Mouse (Mus musculus): ENCODE results near the gene Cwc27. TPM values are rescaled to one million over a fixed set of nuclear protein-coding genes. Genes with fewer than 3 reads are reported as not detected.

The Cwc27 gene
- total RNA-seq, 1 experiment: 29.5 TPM

- Histone ChIP-seq H3K9ac (ENCODE audit: insufficient read depth, low read depth, low read length, poor library complexity, severe bottlenecking) (no peak overlapping the region), H3K4me3 (ENCODE audit: insufficient read depth in 1 of 2, low read depth in 1 of 2, low read length in 2 of 2, poor library complexity in 1 of 2, severe bottlenecking in 1 of 2) (no peak overlapping the region), H3K9me3 (ENCODE audit: control insufficient read depth, insufficient read depth, low read depth, low read length) (no peaks in the 10 kb centered on the region), H3K4me1 (ENCODE audit: control insufficient read depth in 2 of 2, insufficient read depth in 2 of 2, low read length in 2 of 2, poor library complexity in 1 of 2) (no peaks in the 10 kb centered on the region), H3K27ac (ENCODE audit: insufficient read depth, low read depth, low read length, poor library complexity, severe bottlenecking) (no peak overlapping the region), H3K36me3 (ENCODE audit: control insufficient read depth, insufficient read depth, low read length, poor library complexity, severe bottlenecking) (peaks cover 4% of the 10 kb centered on the region; the same call in 1 of the 2 replicates)
- no peak for DNase-seq (ENCODE audit: low read depth, low spot score)
- TF ChIP-seq MAFK (IDR thresholded peaks at IDR 0.05; ENCODE audit: insufficient read depth, low read depth, low read length): no peak
- TF ChIP-seq ZNF384 (IDR thresholded peaks at IDR 0.05; ENCODE audit: low read depth, low read length): no peak
- TF ChIP-seq HCFC1 (IDR thresholded peaks at IDR 0.05; ENCODE audit: borderline replicate concordance, insufficient read depth, low read length): no peak
- no peak for TF ChIP-seq CHD2 (IDR thresholded peaks at IDR 0.05; ENCODE audit: low read depth, low read length)
- TF ChIP-seq ZC3H11A (IDR thresholded peaks at IDR 0.05; ENCODE audit: borderline replicate concordance, low read depth, low read length): no peak
- in situ Hi-C loops (cut with MboI; ENCODE audit: low sequenced_read_pairs in 2 of 2, unreplicated experiment in 2 of 2): no loop called here
These were observed 17.9 kb downstream of the Cwc27 start for GRCm38 (mm10) chr13:104799067-104799466.

GRCm38 (mm10) chr13:104794421-104794820, 22.5 kb downstream of the Cwc27 start:
- Histone ChIP-seq H3K9ac (ENCODE audit: insufficient read depth, low read depth, low read length, poor library complexity, severe bottlenecking) (no peak overlapping the region), H3K27ac (ENCODE audit: insufficient read depth, low read depth, low read length, poor library complexity, severe bottlenecking) (no peak overlapping the region), H3K4me1 (ENCODE audit: control insufficient read depth in 2 of 2, insufficient read depth in 2 of 2, low read length in 2 of 2, poor library complexity in 1 of 2) (no peaks in the 10 kb centered on the region), H3K9me3 (ENCODE audit: control insufficient read depth, insufficient read depth, low read depth, low read length) (no peaks in the 10 kb centered on the region), H3K4me3 (ENCODE audit: insufficient read depth in 1 of 2, low read depth in 1 of 2, low read length in 2 of 2, poor library complexity in 1 of 2, severe bottlenecking in 1 of 2) (no peak overlapping the region), H3K36me3 (ENCODE audit: control insufficient read depth, insufficient read depth, low read length, poor library complexity, severe bottlenecking) (peaks cover 7% of the 10 kb centered on the region)
- TF ChIP-seq HCFC1 (IDR thresholded peaks at IDR 0.05; ENCODE audit: borderline replicate concordance, insufficient read depth, low read length): no peak
- no peak for TF ChIP-seq ZNF384 (IDR thresholded peaks at IDR 0.05; ENCODE audit: low read depth, low read length)
- DNase-seq (ENCODE audit: low read depth, low spot score): no peak
- in situ Hi-C loops (cut with MboI; ENCODE audit: low sequenced_read_pairs in 2 of 2, unreplicated experiment in 2 of 2): no loop called here

DNA sequence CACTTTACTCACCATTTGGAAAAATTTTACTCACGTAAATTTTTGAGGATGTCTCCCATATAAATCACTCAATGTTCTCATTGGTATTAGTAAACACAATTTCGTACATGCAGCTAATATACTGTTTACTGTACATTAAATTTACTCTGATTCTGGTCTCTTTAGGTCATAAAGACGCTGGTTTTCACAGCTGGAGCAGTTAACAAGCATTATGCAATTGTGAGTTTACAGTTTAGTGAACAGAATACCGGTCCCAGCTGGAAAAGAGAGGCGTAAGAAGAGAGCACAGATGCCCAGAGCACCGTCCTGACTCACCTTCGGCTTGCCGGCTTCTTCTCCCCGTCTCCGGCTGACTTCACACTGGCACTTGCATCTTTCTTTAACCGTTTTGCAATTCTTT, 24.8 kb downstream of the Cwc27 start, which contains the start of gene Srek1ip1:
Srek1ip1 (plus strand) TSS at position 301 of the 400 bp plus-strand sequence.
- no peaks in the 10 kb centered on the region for H3K4me1 ChIP-seq (ENCODE audit: control insufficient read depth in 2 of 2, insufficient read depth in 2 of 2, low read length in 2 of 2, poor library complexity in 1 of 2)
- no peak within 1 kb of the TSS for H3K27ac ChIP-seq (ENCODE audit: insufficient read depth, low read depth, low read length, poor library complexity, severe bottlenecking)
- in situ Hi-C loops (cut with MboI; ENCODE audit: low sequenced_read_pairs in 2 of 2, unreplicated experiment in 2 of 2): no loop called here
- H3K9me3 ChIP-seq (ENCODE audit: control insufficient read depth, insufficient read depth, low read depth, low read length): no peaks in the 10 kb centered on the region
- peaks cover 7% of the 10 kb centered on the region for H3K36me3 ChIP-seq (ENCODE audit: control insufficient read depth, insufficient read depth, low read length, poor library complexity, severe bottlenecking)
- no peak for DNase-seq (ENCODE audit: low read depth, low spot score)
- H3K4me3 ChIP-seq (ENCODE audit: insufficient read depth in 1 of 2, low read depth in 1 of 2, low read length in 2 of 2, poor library complexity in 1 of 2, severe bottlenecking in 1 of 2): no peak within 1 kb of the TSS
- H3K9ac ChIP-seq (ENCODE audit: insufficient read depth, low read depth, low read length, poor library complexity, severe bottlenecking): no peak within 1 kb of the TSS
- no peak for TF ChIP-seq ZC3H11A (IDR thresholded peaks at IDR 0.05; ENCODE audit: borderline replicate concordance, low read depth, low read length)
- no peak for TF ChIP-seq CHD2 (IDR thresholded peaks at IDR 0.05; ENCODE audit: low read depth, low read length)
- no peak for TF ChIP-seq HCFC1 (IDR thresholded peaks at IDR 0.05; ENCODE audit: borderline replicate concordance, insufficient read depth, low read length)
- TF ChIP-seq MAFK (IDR thresholded peaks at IDR 0.05; ENCODE audit: insufficient read depth, low read depth, low read length): no peak
- no peak for TF ChIP-seq ZNF384 (IDR thresholded peaks at IDR 0.05; ENCODE audit: low read depth, low read length)

DNA sequence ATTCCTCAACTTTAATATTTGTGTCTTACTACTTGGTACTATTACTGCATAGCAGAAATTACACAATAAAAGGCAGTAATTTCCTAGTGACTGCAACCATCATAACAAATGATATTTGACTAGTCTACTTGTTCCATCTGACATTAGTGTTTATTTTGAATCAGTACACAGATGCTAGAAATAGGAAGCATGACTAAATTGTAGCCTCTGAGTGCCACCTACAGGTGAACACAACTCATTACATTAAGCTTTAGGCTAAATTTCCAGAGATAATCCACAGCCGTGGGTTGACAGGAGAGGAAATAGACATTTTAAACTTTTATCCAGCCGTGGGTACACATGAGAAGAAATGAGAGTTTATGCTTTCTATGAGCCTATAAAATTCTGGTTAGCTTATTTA, 27.3 kb downstream of the Cwc27 start:
- TF ChIP-seq ZC3H11A (IDR thresholded peaks at IDR 0.05; ENCODE audit: borderline replicate concordance, low read depth, low read length): peak; percentile 65
- no peak for TF ChIP-seq HCFC1 (IDR thresholded peaks at IDR 0.05; ENCODE audit: borderline replicate concordance, insufficient read depth, low read length)
- Histone ChIP-seq H3K4me1 (ENCODE audit: control insufficient read depth in 2 of 2, insufficient read depth in 2 of 2, low read length in 2 of 2, poor library complexity in 1 of 2) (no peaks in the 10 kb centered on the region), H3K9ac (ENCODE audit: insufficient read depth, low read depth, low read length, poor library complexity, severe bottlenecking) (no peak overlapping the region), H3K9me3 (ENCODE audit: control insufficient read depth, insufficient read depth, low read depth, low read length) (no peaks in the 10 kb centered on the region), H3K27ac (ENCODE audit: insufficient read depth, low read depth, low read length, poor library complexity, severe bottlenecking) (no peak overlapping the region), H3K4me3 (ENCODE audit: insufficient read depth in 1 of 2, low read depth in 1 of 2, low read length in 2 of 2, poor library complexity in 1 of 2, severe bottlenecking in 1 of 2) (no peak overlapping the region), H3K36me3 (ENCODE audit: control insufficient read depth, insufficient read depth, low read length, poor library complexity, severe bottlenecking) (peaks cover 7% of the 10 kb centered on the region)
- in situ Hi-C loops (cut with MboI; ENCODE audit: low sequenced_read_pairs in 2 of 2, unreplicated experiment in 2 of 2): no loop called here
- DNase-seq (ENCODE audit: low read depth, low spot score): peak; percentile 26

- Histone ChIP-seq H3K4me3 (ENCODE audit: insufficient read depth in 1 of 2, low read depth in 1 of 2, low read length in 2 of 2, poor library complexity in 1 of 2, severe bottlenecking in 1 of 2) (no peak overlapping the region), H3K9me3 (ENCODE audit: control insufficient read depth, insufficient read depth, low read depth, low read length) (no peaks in the 10 kb centered on the region), H3K27ac (ENCODE audit: insufficient read depth, low read depth, low read length, poor library complexity, severe bottlenecking) (no peak overlapping the region), H3K9ac (ENCODE audit: insufficient read depth, low read depth, low read length, poor library complexity, severe bottlenecking) (no peak overlapping the region), H3K36me3 (ENCODE audit: control insufficient read depth, insufficient read depth, low read length, poor library complexity, severe bottlenecking) (peaks cover 2% of the 10 kb centered on the region; the same call in 1 of the 2 replicates), H3K4me1 (ENCODE audit: control insufficient read depth in 2 of 2, insufficient read depth in 2 of 2, low read length in 2 of 2, poor library complexity in 1 of 2) (no peaks in the 10 kb centered on the region)
- DNase-seq (ENCODE audit: low read depth, low spot score): no peak
- in situ Hi-C loops (cut with MboI; ENCODE audit: low sequenced_read_pairs in 2 of 2, unreplicated experiment in 2 of 2): no loop called here
- TF ChIP-seq ZC3H11A (IDR thresholded peaks at IDR 0.05; ENCODE audit: borderline replicate concordance, low read depth, low read length) (no peak), HCFC1 (IDR thresholded peaks at IDR 0.05; ENCODE audit: borderline replicate concordance, insufficient read depth, low read length) (no peak), ZNF384 (IDR thresholded peaks at IDR 0.05; ENCODE audit: low read depth, low read length) (no peak), CHD2 (IDR thresholded peaks at IDR 0.05; ENCODE audit: low read depth, low read length) (no peak), MAFK (IDR thresholded peaks at IDR 0.05; ENCODE audit: insufficient read depth, low read depth, low read length) (no peak)
These were observed 29.7 kb downstream of the Cwc27 start for GRCm38 (mm10) chr13:104787260-104787659.

Measured in ES-E14 (cell line).